Mouse (Mus musculus) lung, embryonic 16.5 days (tissue): ENCODE measurements around the gene Gmcl1. TPM values are rescaled to one million over a fixed set of nuclear protein-coding genes. Genes with fewer than 3 reads are reported as not detected.

Experiments used
- ATAC-seq: fragments of 200-750 bp; cut with Nextera tagmentation; 2 replicates; pipeline ENCODE4 v1.8.0; 2017; ENCODE audit warnings: low read depth, mild to moderate bottlenecking, moderate library complexity
- H3K27ac ChIP-seq: fragments of 300-500 bp; sonication (generic); 2 replicates; pipeline ENCODE4 v1.5.1; 2014; ENCODE audit warnings: mild to moderate bottlenecking, control low read depth, low read length
- H3K27me3 ChIP-seq: fragments of 300-500 bp; sonication (generic); 2 replicates; pipeline ENCODE4 v1.6.1; 2014; ENCODE audit warnings: low read depth, low read length, mixed read lengths; ENCODE audit not compliant: control insufficient read depth, insufficient read depth
- H3K36me3 ChIP-seq: fragments of 300-500 bp; sonication (generic); 2 replicates; pipeline ENCODE4 v1.6.1; 2014; ENCODE audit warnings: low read length; ENCODE audit not compliant: control insufficient read depth, insufficient read depth
- H3K4me1 ChIP-seq: fragments of 300-500 bp; sonication (generic); replicated peaks from 2 replicates; pipeline ENCODE4 v1.6.1; 2014; ENCODE audit warnings: low read length, mixed read lengths; ENCODE audit not compliant: control insufficient read depth, insufficient read depth
- H3K4me2 ChIP-seq: fragments of 300-500 bp; sonication (generic); 2 replicates; pipeline ENCODE4 v1.6.1; 2014; ENCODE audit warnings: low read depth, low read length, control low read depth
- H3K4me3 ChIP-seq: fragments of 300-500 bp; sonication (generic); 2 replicates; pipeline ENCODE4 v1.5.1; 2014; ENCODE audit warnings: mild to moderate bottlenecking, low read length, control low read depth
- H3K9ac ChIP-seq: fragments of 300-500 bp; sonication (generic); 2 replicates; pipeline ENCODE4 v1.6.1; 2014; ENCODE audit warnings: low read length, control low read depth
- H3K9me3 ChIP-seq: fragments of 300-500 bp; sonication (generic); 2 replicates; pipeline ENCODE4 v1.6.1; 2016; ENCODE audit warnings: low read length; ENCODE audit not compliant: control insufficient read depth
- whole genome bisulfite sequencing: fragments of 180-500 bp; shearing (Covaris S2); extraction: QIAGEN DNeasy Blood & Tissue Kit; methylation state at CpG from one replicate; pipeline ENCODE4 v1.1.7; 2014; 5-methylcytosine and 5-hydroxymethylcytosine counted together
- polyA plus RNA-seq: library from polyadenylated mRNA; unstranded; fragments of >200 nt; fragmentation: Nextera tagmentation; extraction: Ambion mirVana; gene quantifications from 2 replicates; pipeline ENCODE4 v1.2.1, GENCODE M21; 2015

The Gmcl1 gene
- polyA plus RNA-seq, 1 experiment from 2014 or later = 22.9 TPM

DNA sequence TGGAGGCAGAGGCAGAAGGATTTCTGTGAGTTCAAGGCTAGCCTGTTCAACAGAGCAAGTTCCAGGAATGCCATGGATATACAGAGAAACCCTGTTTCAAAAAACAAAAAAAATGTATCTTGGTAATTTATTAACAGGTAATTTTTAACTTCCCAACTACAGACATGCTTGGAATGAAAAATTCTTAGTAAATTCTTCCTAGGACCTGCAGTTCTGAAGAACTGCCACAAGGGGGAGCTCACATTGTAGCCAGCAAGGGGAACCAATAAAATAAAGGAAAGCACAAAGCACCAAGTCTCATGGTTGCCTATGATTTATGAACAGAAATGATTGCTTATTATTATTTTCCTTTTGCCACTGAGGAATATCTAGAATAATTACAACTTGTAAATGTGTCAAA, 14.0 kb upstream of the Gmcl1 start:
- Histone ChIP-seq H3K4me1 (no peaks in the 10 kb centered on the region), H3K36me3 (peaks cover 13% of the 10 kb centered on the region), H3K27me3 (no peaks in the 10 kb centered on the region), H3K9me3 (no peaks in the 10 kb centered on the region), H3K9ac (no peak overlapping the region), H3K4me2 (no peak overlapping the region), H3K27ac (no peak overlapping the region), H3K4me3 (no peak overlapping the region)
- no peak for ATAC-seq

GRCm38 (mm10) chr6:86740652-86741051, 7.5 kb upstream of the Gmcl1 start:
- ATAC-seq = no peak
- no peaks in the 10 kb centered on the region for H3K27me3 ChIP-seq
- H3K4me3 ChIP-seq = no peak overlapping the region
- no peaks in the 10 kb centered on the region; the same call in 1 of the 2 replicates for H3K9me3 ChIP-seq
- H3K9ac ChIP-seq = no peak overlapping the region
- no peaks in the 10 kb centered on the region for H3K4me1 ChIP-seq
- H3K4me2 ChIP-seq = no peak overlapping the region
- H3K27ac ChIP-seq = no peak overlapping the region
- 29% methylated on average over 3 of the region's 3 CpGs for WGBS
- H3K36me3 ChIP-seq = peaks cover 23% of the 10 kb centered on the region

- Histone ChIP-seq H3K4me2 (no peak overlapping the region), H3K4me3 (no peak overlapping the region), H3K27me3 (no peaks in the 10 kb centered on the region), H3K4me1 (peaks cover 11% of the 10 kb centered on the region), H3K36me3 (peaks cover 12% of the 10 kb centered on the region), H3K9ac (no peak overlapping the region), H3K9me3 (no peaks in the 10 kb centered on the region; the same call in 1 of the 2 replicates), H3K27ac (no peak overlapping the region)
- ATAC-seq = no peak
- WGBS = 58% methylated on average over 6 of the region's 6 CpGs
Measured at GRCm38 (mm10) chr6:86736830-86737229, 3.6 kb upstream of the Gmcl1 start.

GRCm38 (mm10) chr6:86736313-86736712, 3.1 kb upstream of the Gmcl1 start:
- H3K9ac ChIP-seq = no peak overlapping the region
- no peaks in the 10 kb centered on the region for H3K27me3 ChIP-seq
- 75% methylated on average over 4 of the region's 4 CpGs for WGBS
- H3K4me2 ChIP-seq = no peak overlapping the region
- ATAC-seq = no peak
- peaks cover 7% of the 10 kb centered on the region for H3K36me3 ChIP-seq
- peaks cover 11% of the 10 kb centered on the region for H3K4me1 ChIP-seq
- no peaks in the 10 kb centered on the region; the same call in 1 of the 2 replicates for H3K9me3 ChIP-seq
- H3K27ac ChIP-seq = no peak overlapping the region
- no peak overlapping the region for H3K4me3 ChIP-seq

- Histone ChIP-seq H3K4me1 (peaks cover 11% of the 10 kb centered on the region), H3K27me3 (no peaks in the 10 kb centered on the region), H3K9me3 (no peaks in the 10 kb centered on the region), H3K27ac (peak overlapping the region; percentile 75), H3K4me3 (peak overlapping the region; percentile 94), H3K36me3 (no peaks in the 10 kb centered on the region), H3K9ac (peak overlapping the region; percentile 91), H3K4me2 (peak overlapping the region; percentile 93)
- under 1% methylated on average over 56 of the region's 62 CpGs for WGBS
- ATAC-seq = peak; percentile 70
Measured at GRCm38 (mm10) chr6:86732276-86733173, 658 bp downstream of the Gmcl1 start.

GRCm38 (mm10) chr6:86728711-86729110, 4.5 kb downstream of the Gmcl1 start:
- Histone ChIP-seq H3K27ac (no peak overlapping the region), H3K9me3 (no peaks in the 10 kb centered on the region), H3K4me2 (no peak overlapping the region), H3K36me3 (no peaks in the 10 kb centered on the region), H3K27me3 (no peaks in the 10 kb centered on the region), H3K4me3 (no peak overlapping the region), H3K9ac (no peak overlapping the region), H3K4me1 (peaks cover 3% of the 10 kb centered on the region)
- no peak for ATAC-seq
- 82% methylated on average over 5 of the region's 5 CpGs for WGBS

- H3K27ac ChIP-seq = no peak overlapping the region
- no peaks in the 10 kb centered on the region for H3K4me1 ChIP-seq
- H3K4me3 ChIP-seq = no peak overlapping the region
- H3K27me3 ChIP-seq = no peaks in the 10 kb centered on the region
- no peak overlapping the region for H3K4me2 ChIP-seq
- H3K36me3 ChIP-seq = peaks cover 2% of the 10 kb centered on the region; the same call in 1 of the 2 replicates
- no peak overlapping the region for H3K9ac ChIP-seq
- 52% methylated on average over 3 of the region's 3 CpGs for WGBS
- no peak for ATAC-seq
- H3K9me3 ChIP-seq = no peaks in the 10 kb centered on the region
Measured at GRCm38 (mm10) chr6:86721977-86722376, 11.2 kb downstream of the Gmcl1 start.

DNA sequence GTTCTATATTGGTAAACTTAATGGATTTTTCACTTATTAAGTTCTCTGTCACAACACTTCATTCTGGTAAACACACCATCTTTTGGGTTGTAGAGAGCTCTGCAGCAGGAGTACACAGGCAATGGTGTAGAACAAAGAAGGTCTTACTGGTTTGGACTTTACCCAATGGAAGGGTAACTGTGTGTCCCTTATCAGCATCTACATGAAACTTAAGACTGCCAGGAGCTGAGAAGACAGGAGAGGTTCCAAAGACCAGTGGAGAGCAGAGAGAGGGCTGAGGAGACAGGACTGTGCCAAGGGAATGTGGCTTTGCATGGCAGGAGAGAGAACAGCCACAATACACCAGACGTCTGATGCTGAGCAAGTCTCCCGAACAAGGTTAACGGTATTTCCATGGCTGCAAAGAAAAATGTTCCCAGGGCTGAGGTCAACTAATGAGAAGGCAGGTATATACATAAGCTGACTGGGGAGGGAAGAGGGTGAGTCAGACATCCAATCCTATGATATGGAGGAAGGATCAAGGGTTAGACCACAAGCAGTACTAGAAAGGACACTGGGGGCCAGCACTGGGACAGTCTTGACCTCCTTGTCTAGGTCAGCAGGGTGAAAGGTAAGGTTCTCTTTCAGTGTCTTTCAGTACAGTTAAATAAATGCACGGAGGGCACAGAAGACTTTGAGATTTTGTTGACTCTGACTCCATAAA, 25.0 kb downstream of the Gmcl1 start:
- H3K27me3 ChIP-seq = no peaks in the 10 kb centered on the region
- 0 out of 2 replicates have a peak, but pooled peaks cover 2% of the 10 kb centered on the region for H3K36me3 ChIP-seq
- no peaks in the 10 kb centered on the region for H3K9me3 ChIP-seq
- H3K4me3 ChIP-seq = no peak overlapping the region
- no peak overlapping the region for H3K4me2 ChIP-seq
- H3K9ac ChIP-seq = no peak overlapping the region
- WGBS = 79% methylated on average over 4 of the region's 4 CpGs
- ATAC-seq = no peak
- H3K4me1 ChIP-seq = no peaks in the 10 kb centered on the region
- no peak overlapping the region for H3K27ac ChIP-seq

DNA sequence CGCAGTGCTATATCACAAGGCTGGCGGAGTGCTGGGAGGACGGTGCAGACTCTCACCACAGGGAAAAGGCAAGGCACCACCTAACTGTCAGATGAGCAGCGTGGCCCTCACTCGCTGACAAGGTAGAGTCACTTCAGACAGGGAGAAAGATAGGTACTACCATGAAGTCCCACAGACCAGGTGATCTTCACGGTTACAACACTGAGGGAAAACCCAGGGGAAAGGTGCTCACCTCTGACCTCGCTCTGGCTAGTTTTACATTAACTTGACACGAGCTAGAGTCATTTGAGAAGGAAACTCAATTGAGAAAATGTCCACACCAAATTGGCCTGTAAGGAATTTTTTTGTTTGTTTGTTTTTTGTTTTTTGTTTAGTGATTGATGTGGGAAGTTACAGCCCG, 30.6 kb downstream of the Gmcl1 start:
- no peak overlapping the region for H3K4me2 ChIP-seq
- H3K36me3 ChIP-seq = peaks cover 14% of the 10 kb centered on the region; the same call in 1 of the 2 replicates
- no peak overlapping the region for H3K4me3 ChIP-seq
- no peak overlapping the region for H3K9ac ChIP-seq
- H3K27ac ChIP-seq = no peak overlapping the region
- no peaks in the 10 kb centered on the region for H3K4me1 ChIP-seq
- H3K9me3 ChIP-seq = no peaks in the 10 kb centered on the region
- H3K27me3 ChIP-seq = no peaks in the 10 kb centered on the region
- 85% methylated on average over 9 of the region's 9 CpGs for WGBS
- ATAC-seq = no peak
